Mouse (Mus musculus): ENCODE data around the gene Snx7. TPM values are rescaled to one million over a fixed set of nuclear protein-coding genes. Genes with fewer than 3 reads are reported as not detected.

Snx7 gene
- polyA plus RNA-seq (2012; rRNA removed) = 14.8 and 16.1 TPM in 2 replicates

DNA sequence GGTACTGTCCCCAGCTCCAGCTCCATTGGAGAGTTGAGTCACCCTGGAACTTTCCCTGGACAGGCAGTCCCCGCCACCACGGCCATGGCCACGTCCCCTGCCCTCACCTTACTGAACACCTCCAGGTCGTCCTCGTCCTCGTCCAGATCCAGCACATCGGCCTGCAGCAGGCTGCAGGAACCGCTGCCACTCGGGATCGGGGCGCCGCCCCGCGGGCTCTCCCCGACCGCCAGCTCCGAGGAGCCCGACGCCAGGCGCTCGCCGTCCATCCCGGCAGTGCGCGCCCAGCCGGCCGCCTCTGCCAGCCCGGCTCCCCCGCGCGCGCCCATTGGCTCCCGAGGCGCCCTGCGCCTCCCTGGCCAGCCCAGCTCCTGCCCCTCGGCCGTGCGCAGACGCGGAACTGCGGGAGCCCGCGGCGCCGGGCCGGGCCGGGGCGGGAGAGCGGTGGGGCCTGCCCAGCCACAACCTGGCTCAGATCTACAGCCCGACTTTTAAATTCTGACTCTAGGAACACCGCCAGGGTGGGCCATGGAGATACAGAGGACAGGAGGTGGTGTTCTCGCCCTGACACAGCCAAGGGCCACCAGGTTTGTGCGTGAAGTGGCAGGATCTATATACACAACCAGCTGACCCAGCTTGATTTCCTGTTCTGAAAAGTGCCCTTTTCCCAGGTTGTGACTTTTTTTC lies at the start of gene Snx7:
Snx7 (minus strand) TSS at position 300 of the 687 bp plus-strand sequence.
- no peak for TF ChIP-seq CTCF (IDR thresholded peaks at IDR 0.05; ENCODE audit: extremely low read depth, insufficient read depth, low read length)
- peak; percentile 45; the same call in 1 of the 2 replicates for TF ChIP-seq POLR2A (IDR thresholded peaks at IDR 0.05; ENCODE audit: extremely low read depth, insufficient read depth, low read length)
- Histone ChIP-seq H3K27ac (ENCODE audit: insufficient read depth, low read length) (peak within 1 kb of the TSS; percentile 97), H3K4me1 (ENCODE audit: control insufficient read depth, insufficient read depth, low read length) (no peaks in the 10 kb centered on the region; the same call in 1 of the 2 replicates), H3K4me3 (ENCODE audit: insufficient read depth, low read length) (peak within 1 kb of the TSS; percentile 90)

DNA sequence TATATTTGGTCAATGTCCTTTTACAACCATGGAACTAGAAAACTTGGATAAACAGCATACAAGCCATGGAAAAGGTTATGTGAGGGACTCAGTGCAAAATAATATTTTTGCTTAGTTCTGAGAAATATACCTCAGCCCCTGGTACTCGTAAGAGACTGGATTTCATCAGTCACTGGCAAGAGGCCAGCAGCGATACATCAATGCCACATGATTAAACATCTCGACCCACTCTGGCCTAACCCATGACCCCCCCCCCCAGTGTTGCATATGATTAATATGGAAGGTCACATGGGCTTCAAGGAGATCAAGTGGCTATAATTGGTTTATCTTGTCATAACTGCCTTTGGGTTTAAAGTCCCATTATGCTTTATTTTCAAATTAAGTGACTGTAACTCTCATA lies 46.7 kb upstream of the Snx7 start:
- H3K4me3 ChIP-seq (ENCODE audit: insufficient read depth, low read length) = no peak overlapping the region
- TF ChIP-seq CTCF (IDR thresholded peaks at IDR 0.05; ENCODE audit: extremely low read depth, insufficient read depth, low read length) (no peak), POLR2A (IDR thresholded peaks at IDR 0.05; ENCODE audit: extremely low read depth, insufficient read depth, low read length) (no peak)
- H3K4me1 ChIP-seq (ENCODE audit: control insufficient read depth, insufficient read depth, low read length) = no peaks in the 10 kb centered on the region
- H3K27ac ChIP-seq (ENCODE audit: insufficient read depth, low read length) = no peak overlapping the region

DNA sequence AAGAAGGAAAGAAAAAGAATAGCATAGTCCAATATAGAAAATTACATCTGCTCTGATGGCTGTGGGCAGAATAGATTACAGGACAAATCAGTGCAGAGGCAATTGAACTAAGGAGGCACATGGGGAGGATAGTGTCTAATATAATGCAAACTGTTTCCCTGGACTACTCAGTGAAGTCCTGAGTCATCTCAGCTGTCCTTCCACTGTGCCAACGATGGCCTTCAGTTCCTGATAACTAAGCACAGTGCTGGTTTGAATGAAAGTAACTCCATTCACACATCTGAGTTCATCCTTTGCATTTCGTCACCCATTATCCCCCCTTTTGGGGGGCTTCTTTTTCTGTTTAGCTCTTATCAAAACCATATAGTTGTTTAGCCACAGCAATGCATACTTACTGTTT lies 25.0 kb upstream of the Snx7 start:
- no peak for TF ChIP-seq CTCF (IDR thresholded peaks at IDR 0.05; ENCODE audit: extremely low read depth, insufficient read depth, low read length)
- no peak for TF ChIP-seq POLR2A (IDR thresholded peaks at IDR 0.05; ENCODE audit: extremely low read depth, insufficient read depth, low read length)
- Histone ChIP-seq H3K4me3 (ENCODE audit: insufficient read depth, low read length) (no peak overlapping the region), H3K4me1 (ENCODE audit: control insufficient read depth, insufficient read depth, low read length) (no peaks in the 10 kb centered on the region), H3K27ac (ENCODE audit: insufficient read depth, low read length) (no peak overlapping the region)

DNA sequence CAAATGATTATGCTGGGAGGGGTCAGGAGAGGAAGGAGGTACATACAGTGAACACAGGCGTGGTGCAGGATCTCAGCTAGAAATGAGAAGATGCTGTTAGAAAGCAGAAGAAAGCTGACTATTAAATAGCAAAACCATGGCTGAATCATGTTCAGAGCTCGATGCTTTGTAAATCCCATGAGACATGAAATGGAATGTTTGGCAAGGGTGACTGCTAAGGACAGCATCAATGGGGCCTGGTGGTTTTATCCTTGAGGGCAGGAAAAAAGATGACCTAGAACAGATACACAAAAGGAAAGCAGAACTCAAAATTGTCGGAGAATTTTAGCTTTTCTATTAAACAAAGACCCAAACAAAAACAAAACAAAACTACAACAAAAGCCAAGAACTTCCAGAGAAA lies 6.7 kb upstream of the Snx7 start:
- Histone ChIP-seq H3K4me1 (ENCODE audit: control insufficient read depth, insufficient read depth, low read length) (no peaks in the 10 kb centered on the region), H3K4me3 (ENCODE audit: insufficient read depth, low read length) (no peak overlapping the region), H3K27ac (ENCODE audit: insufficient read depth, low read length) (no peak overlapping the region)
- TF ChIP-seq CTCF (IDR thresholded peaks at IDR 0.05; ENCODE audit: extremely low read depth, insufficient read depth, low read length) (no peak), POLR2A (IDR thresholded peaks at IDR 0.05; ENCODE audit: extremely low read depth, insufficient read depth, low read length) (no peak)

DNA sequence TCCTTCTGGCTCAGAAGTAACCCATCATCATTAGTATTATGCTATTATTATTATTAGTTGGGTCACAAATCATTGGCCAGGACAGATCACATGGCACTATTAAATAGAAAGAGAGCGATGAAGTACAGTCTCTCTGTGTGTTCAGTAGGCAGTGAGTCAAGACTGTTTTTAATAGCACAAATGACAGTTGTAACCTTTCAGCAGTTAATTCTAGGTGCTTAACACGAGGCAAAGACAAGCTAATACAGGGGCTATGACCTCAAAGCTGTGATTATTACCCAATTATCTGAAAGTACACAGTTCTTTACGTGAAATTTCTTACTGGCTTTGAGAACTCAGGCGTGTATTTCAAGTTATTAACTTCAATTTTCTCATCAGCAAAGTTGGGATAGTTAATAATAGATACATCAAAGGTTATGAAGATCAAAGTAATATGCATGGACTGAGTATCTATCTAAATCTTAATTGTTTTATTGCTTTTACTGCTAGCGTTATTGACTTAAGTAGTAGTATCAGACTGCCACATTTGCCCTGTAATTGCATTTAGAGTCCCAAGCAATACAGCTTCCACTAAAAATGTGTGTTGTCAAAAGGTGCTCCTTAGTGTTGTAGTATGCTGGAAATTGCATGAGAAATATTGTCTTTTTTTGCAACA lies 4.6 kb upstream of the Snx7 start:
- H3K4me3 ChIP-seq (ENCODE audit: insufficient read depth, low read length) = no peak overlapping the region
- H3K27ac ChIP-seq (ENCODE audit: insufficient read depth, low read length) = no peak overlapping the region
- H3K4me1 ChIP-seq (ENCODE audit: control insufficient read depth, insufficient read depth, low read length) = no peaks in the 10 kb centered on the region
- TF ChIP-seq CTCF (IDR thresholded peaks at IDR 0.05; ENCODE audit: extremely low read depth, insufficient read depth, low read length) = no peak
- TF ChIP-seq POLR2A (IDR thresholded peaks at IDR 0.05; ENCODE audit: extremely low read depth, insufficient read depth, low read length) = no peak

DNA sequence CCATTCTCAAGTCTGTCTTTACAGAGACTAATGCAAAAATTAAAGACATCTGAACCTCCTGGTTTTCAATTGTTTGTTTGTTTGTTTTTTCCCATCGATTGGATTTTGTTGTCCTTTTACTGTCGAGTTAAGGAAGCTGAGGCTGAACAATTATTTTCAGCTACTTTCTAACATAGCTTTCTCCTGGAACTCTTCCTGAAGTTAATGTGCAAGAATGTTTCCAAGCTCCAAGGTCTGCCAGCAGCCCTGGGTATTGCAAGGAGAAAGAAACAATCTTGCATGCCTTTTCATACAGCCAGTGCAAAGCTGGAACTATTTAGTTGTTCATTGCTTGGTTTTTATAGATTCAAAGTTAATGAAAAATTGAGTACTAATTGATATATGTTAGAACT lies 584 bp upstream of the Snx7 start:
- peak overlapping the region; percentile 90 for H3K4me3 ChIP-seq (ENCODE audit: insufficient read depth, low read length)
- TF ChIP-seq CTCF (IDR thresholded peaks at IDR 0.05; ENCODE audit: extremely low read depth, insufficient read depth, low read length) = no peak
- TF ChIP-seq POLR2A (IDR thresholded peaks at IDR 0.05; ENCODE audit: extremely low read depth, insufficient read depth, low read length) = no peak
- peak overlapping the region; percentile 97; the same call in 1 of the 2 replicates for H3K27ac ChIP-seq (ENCODE audit: insufficient read depth, low read length)
- H3K4me1 ChIP-seq (ENCODE audit: control insufficient read depth, insufficient read depth, low read length) = no peaks in the 10 kb centered on the region; the same call in 1 of the 2 replicates

DNA sequence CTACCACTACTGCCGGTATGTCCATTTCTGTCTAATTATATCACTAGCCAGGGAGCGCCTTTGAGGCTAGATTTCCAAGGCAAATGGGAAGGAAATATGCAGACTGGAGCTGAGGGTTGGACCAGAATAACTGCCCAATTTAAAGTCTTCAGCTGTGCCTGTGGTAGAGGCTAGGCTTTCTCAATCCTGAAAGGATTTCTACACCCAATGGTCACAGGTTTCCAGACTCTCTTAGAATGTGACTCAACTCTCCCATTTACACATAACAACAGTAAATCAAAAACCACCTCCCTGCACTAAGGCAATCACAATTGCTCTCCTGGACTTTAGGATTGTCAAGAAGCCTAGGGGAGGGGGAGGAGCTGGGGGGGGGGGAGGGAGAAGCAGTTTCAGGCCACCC lies 645 bp downstream of the Snx7 start:
- TF ChIP-seq CTCF (IDR thresholded peaks at IDR 0.05; ENCODE audit: extremely low read depth, insufficient read depth, low read length) = no peak
- TF ChIP-seq POLR2A (IDR thresholded peaks at IDR 0.05; ENCODE audit: extremely low read depth, insufficient read depth, low read length) = no peak
- H3K4me3 ChIP-seq (ENCODE audit: insufficient read depth, low read length) = peak overlapping the region; percentile 90
- H3K27ac ChIP-seq (ENCODE audit: insufficient read depth, low read length) = no peak overlapping the region
- no peaks in the 10 kb centered on the region; the same call in 1 of the 2 replicates for H3K4me1 ChIP-seq (ENCODE audit: control insufficient read depth, insufficient read depth, low read length)

DNA sequence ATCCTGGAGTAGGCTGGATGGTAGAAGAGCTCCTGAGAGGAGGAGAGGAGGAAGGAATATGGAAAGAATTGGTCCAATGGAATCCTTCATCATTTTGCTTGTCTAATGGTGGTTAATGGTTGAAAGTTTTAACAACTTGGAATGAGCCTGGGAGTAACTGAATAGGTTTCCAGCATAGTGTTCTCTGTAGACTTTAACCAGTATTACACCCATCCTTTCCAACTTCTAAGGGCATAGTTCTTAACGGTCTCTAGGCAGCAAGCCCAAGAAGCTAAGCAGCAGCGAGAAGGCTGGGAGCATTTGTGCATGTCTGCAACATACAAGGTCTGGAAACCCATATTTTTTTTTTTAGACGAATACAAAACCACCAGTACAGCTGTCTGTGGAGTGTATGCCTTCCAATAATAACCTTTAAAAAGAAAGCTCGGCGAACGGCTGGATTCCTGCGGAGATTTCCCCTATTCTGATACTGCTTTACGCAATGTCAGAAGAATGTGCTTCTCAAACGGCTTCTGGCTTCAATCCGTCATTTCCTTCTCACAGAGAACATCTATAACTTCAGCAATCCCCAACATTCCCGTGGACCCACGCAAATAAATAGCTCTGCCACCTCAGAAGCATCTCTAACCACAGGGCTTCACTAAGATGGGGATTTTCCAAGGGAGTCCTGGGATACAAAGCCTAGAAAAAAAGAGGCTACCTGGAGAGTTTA lies 1.9 kb downstream of the Snx7 start:
- no peak for TF ChIP-seq CTCF (IDR thresholded peaks at IDR 0.05; ENCODE audit: extremely low read depth, insufficient read depth, low read length)
- no peak for TF ChIP-seq POLR2A (IDR thresholded peaks at IDR 0.05; ENCODE audit: extremely low read depth, insufficient read depth, low read length)
- Histone ChIP-seq H3K4me1 (ENCODE audit: control insufficient read depth, insufficient read depth, low read length) (no peaks in the 10 kb centered on the region; the same call in 1 of the 2 replicates), H3K27ac (ENCODE audit: insufficient read depth, low read length) (no peak overlapping the region), H3K4me3 (ENCODE audit: insufficient read depth, low read length) (peak overlapping the region; percentile 90)

DNA sequence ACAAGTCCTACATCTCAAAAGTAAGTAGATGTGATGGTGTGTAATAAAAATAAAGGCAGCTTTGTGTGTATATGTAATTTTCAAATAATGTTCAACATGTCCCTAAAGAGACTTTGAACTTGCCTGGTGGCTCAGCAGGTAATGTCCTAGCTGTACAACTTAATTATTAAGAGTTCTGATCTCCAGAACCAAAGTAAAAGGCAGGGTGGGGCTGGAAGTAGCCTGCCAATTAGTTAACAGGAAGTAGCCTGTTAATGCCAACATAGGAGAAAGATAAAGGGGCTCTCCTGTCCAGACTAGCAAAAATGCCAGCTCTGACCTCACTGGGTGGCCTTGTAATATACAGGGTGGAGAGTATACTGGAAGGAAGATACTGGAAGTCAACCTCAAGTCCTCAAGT lies 3.1 kb downstream of the Snx7 start:
- TF ChIP-seq POLR2A (IDR thresholded peaks at IDR 0.05; ENCODE audit: extremely low read depth, insufficient read depth, low read length) = no peak
- TF ChIP-seq CTCF (IDR thresholded peaks at IDR 0.05; ENCODE audit: extremely low read depth, insufficient read depth, low read length) = no peak
- no peak overlapping the region for H3K27ac ChIP-seq (ENCODE audit: insufficient read depth, low read length)
- no peak overlapping the region for H3K4me3 ChIP-seq (ENCODE audit: insufficient read depth, low read length)
- no peaks in the 10 kb centered on the region; the same call in 1 of the 2 replicates for H3K4me1 ChIP-seq (ENCODE audit: control insufficient read depth, insufficient read depth, low read length)

All from cortical plate, adult 2 months (tissue).